Mouse (Mus musculus) bone marrow, adult 2 months (tissue): Measurements from ENCODE around the gene Dnah7a.
"Not testable (repeated sequence)": the region's sequence is repeated elsewhere in the genome, so short reads cannot be mapped to it uniquely, and the experiment has no call there.

ENCODE experiments used
- CTCF ChIP-seq: fragments of 200-500 bp; IDR thresholded peaks from 2 replicates; pipeline ENCODE4 v1.5.1; 2011; ENCODE audit warnings: low read length, control low read depth; ENCODE audit not compliant: control insufficient read depth, insufficient read depth
- POLR2A ChIP-seq: fragments of 200-500 bp; IDR thresholded peaks from 2 replicates; pipeline ENCODE4 v1.6.1; 2011; ENCODE audit warnings: low read depth, mild to moderate bottlenecking, control low read depth, low read length, borderline replicate concordance; ENCODE audit not compliant: control insufficient read depth

DNA sequence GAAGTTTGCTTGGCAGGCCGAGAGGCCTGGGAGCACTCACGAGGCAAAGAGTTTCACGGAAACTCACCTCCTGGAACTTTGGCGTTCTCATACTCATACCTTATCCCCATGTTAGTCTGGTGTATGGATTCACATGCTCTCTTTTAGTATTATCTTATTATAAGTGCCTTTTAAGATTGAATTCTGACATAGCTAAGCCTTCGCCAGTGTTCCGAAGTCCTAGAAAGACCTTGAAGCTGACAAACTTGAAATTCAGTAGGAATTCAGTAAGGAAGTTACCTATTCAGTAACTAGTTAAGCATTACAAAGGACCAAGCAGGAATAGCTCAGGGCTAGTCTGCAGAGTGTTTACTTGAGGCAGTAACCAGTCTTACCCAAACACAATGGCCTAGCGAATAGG, 44.1 kb upstream of the Dnah7a start:
- TF ChIP-seq CTCF, POLR2A: not testable (repeated sequence)
